Mouse (Mus musculus): ENCODE measurements around the gene Klrc2.
"Not testable (repeated sequence)": the region's sequence is repeated elsewhere in the genome, so short reads cannot be mapped to it uniquely, and the experiment has no call there.

The Klrc2 gene

GRCm38 (mm10) chr6:129660589-129660988 lies at the start of gene Klrc2:
Gene Klrc2 (minus strand): TSS chr6:129660689.
- not testable (repeated sequence) for DNase-seq (ENCODE audit: low spot score in 2 of 2)

- DNase-seq (ENCODE audit: low spot score in 2 of 2) = not testable (repeated sequence)
Observed at GRCm38 (mm10) chr6:129691436-129691835, 30.9 kb upstream of the Klrc2 start.

GRCm38 (mm10) chr6:129680379-129680778 lies 19.9 kb upstream of the Klrc2 start:
- DNase-seq (ENCODE audit: low spot score in 2 of 2) = no peak

GRCm38 (mm10) chr6:129678873-129679272 lies 18.4 kb upstream of the Klrc2 start, which contains the start of gene Klrc1:
Gene Klrc1 (minus strand): TSS chr6:129678973.
- DNase-seq (ENCODE audit: low spot score in 2 of 2) = no peak

- DNase-seq (ENCODE audit: low spot score in 2 of 2) = not testable (repeated sequence)
Observed at GRCm38 (mm10) chr6:129661301-129661700, 812 bp upstream of the Klrc2 start.

GRCm38 (mm10) chr6:129644054-129644453 lies 16.4 kb downstream of the Klrc2 start:
- DNase-seq (ENCODE audit: low spot score in 2 of 2) = not testable (repeated sequence)

- DNase-seq (ENCODE audit: low spot score in 2 of 2) = not testable (repeated sequence)
Observed at GRCm38 (mm10) chr6:129643237-129643636, 17.3 kb downstream of the Klrc2 start, which contains the start of gene Klrc3. Gene Klrc3 (minus strand): TSS chr6:129643337.

GRCm38 (mm10) chr6:129631046-129631445 lies 29.4 kb downstream of the Klrc2 start:
- not testable (repeated sequence) for DNase-seq (ENCODE audit: low spot score in 2 of 2)

GRCm38 (mm10) chr6:129623735-129624134 lies 36.8 kb downstream of the Klrc2 start, which contains the start of gene Klrk1:
Gene Klrk1 (minus strand): TSS chr6:129623864.
- no peak for DNase-seq (ENCODE audit: low spot score in 2 of 2)

- no peak for DNase-seq (ENCODE audit: low spot score in 2 of 2)
Observed at GRCm38 (mm10) chr6:129608372-129608771, 52.1 kb downstream of the Klrc2 start.
